Mouse (Mus musculus): ENCODE measurements around the gene Gcc2.

DNA sequence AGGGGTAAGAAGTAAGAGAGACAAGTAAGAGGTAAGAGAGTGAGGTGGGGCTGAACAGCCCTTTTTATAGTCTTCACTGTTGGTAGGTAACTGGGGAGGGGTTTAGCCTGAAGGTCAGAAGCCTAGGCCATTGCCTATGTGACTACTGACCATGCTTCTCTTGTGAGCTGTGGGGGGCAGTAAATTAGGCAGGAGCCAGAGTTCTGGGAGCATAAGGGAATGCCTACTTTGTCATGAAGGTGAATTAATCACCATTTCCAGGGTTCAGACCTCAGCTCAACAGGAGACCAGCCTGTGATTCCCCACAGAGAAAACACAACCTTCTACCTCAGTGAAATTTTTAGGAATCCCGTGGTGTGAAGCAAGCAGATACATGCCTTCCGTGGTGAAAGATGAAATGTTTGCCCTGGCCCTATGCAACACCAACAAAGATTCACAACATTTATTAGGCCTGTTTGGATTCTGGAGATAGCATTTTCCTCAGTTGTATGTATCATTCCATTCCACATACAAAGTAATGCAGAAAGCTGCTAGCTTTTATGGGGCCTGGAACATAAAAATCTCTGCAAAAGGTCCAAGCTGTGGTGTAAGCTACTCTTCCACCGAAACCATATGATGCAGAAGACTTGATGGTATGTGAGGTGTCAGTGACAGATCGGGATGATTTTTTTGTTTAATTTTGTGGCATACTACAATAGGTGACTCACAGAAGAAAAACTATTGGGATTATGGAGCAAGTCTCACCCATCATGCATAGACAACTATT, 48.5 kb upstream of the Gcc2 start:
- TF ChIP-seq CTCF (conservative IDR thresholded peaks at IDR 0.05; ENCODE audit: low read length): no peak
- no peak for TF ChIP-seq NANOG (IDR thresholded peaks at IDR 0.05; ENCODE audit: borderline replicate concordance, low read length)
- TF ChIP-seq POU5F1 (IDR thresholded peaks at IDR 0.05; ENCODE audit: borderline replicate concordance, low read length): no peak
